Mouse (Mus musculus) megakaryocyte, embryonic 14.5 days (primary cell): ENCODE results near the gene Notch4.

ENCODE experiments used
- FLI1 ChIP-seq: IDR thresholded peaks from 2 replicates; pipeline ENCODE4 v1.6.1; 2012; ENCODE audit warnings: low read length, inconsistent platforms, mixed read lengths
- GATA1 ChIP-seq: IDR thresholded peaks from 3 replicates; pipeline ENCODE4 v1.6.1; 2012; ENCODE audit warnings: mixed read lengths, low read length, inconsistent platforms, borderline replicate concordance

- no peak for TF ChIP-seq FLI1
- TF ChIP-seq GATA1, result no peak
These were observed 47.0 kb downstream of the Notch4 start for GRCm38 (mm10) chr17:34611050-34611449.
